Mouse (Mus musculus) lung, embryonic 14.5 days (tissue): ENCODE data around the gene Prpf4b. TPM values are rescaled to one million over a fixed set of nuclear protein-coding genes. Genes with fewer than 3 reads are reported as not detected.
A peak's percentile ranks its signal among the peaks of the same experiment; 100 is the strongest.

ENCODE experiments used
- ATAC-seq: fragments of 200-750 bp; cut with Nextera tagmentation; 2 replicates; pipeline ENCODE4 v1.8.0; 2017; ENCODE audit warnings: mild to moderate bottlenecking, moderate TSS enrichment, moderate library complexity; ENCODE audit not compliant: insufficient read depth
- DNase-seq: peaks from one replicate; pipeline ENCODE4 v3.0.0-alpha.2; 2015
- H3K27ac ChIP-seq: fragments of 300-500 bp; sonication (generic); 2 replicates; pipeline ENCODE4 v1.5.1; 2014; ENCODE audit warnings: low read depth, mild to moderate bottlenecking, moderate library complexity
- H3K27me3 ChIP-seq: fragments of 300-500 bp; sonication (generic); 2 replicates; pipeline ENCODE4 v1.6.1; 2014; ENCODE audit warnings: low read length, control low read depth; ENCODE audit not compliant: insufficient read depth
- H3K36me3 ChIP-seq: fragments of 300-500 bp; sonication (generic); 2 replicates; pipeline ENCODE4 v1.6.1; 2014; ENCODE audit warnings: control low read depth; ENCODE audit not compliant: insufficient read depth
- H3K4me1 ChIP-seq: fragments of 300-500 bp; sonication (generic); 2 replicates; pipeline ENCODE4 v1.6.1; 2014; ENCODE audit warnings: antibody characterized with exemption, control low read depth; ENCODE audit not compliant: insufficient read depth
- H3K4me2 ChIP-seq: fragments of 300-500 bp; sonication (generic); 2 replicates; pipeline ENCODE4 v1.6.1; 2014; ENCODE audit warnings: mild to moderate bottlenecking
- H3K4me3 ChIP-seq: fragments of 300-500 bp; sonication (generic); 2 replicates; pipeline ENCODE4 v1.5.1; 2014; ENCODE audit warnings: low read depth, low read length
- H3K9ac ChIP-seq: fragments of 300-500 bp; sonication (generic); 2 replicates; pipeline ENCODE4 v1.6.1; 2014
- H3K9me3 ChIP-seq: fragments of 300-500 bp; sonication (generic); 2 replicates; pipeline ENCODE4 v1.6.1; 2016; ENCODE audit warnings: low read depth, low read length, control low read depth
- CTCF ChIP-seq: IDR thresholded peaks from 2 replicates; pipeline ENCODE4 v1.5.1; 2016; ENCODE audit warnings: antibody characterized with exemption, low read depth
- WGBS: fragments of 180-500 bp; shearing (Covaris S2); extraction: QIAGEN DNeasy Blood & Tissue Kit; methylation state at CpG from one replicate; pipeline ENCODE4 v1.1.7; 2014; 5-methylcytosine and 5-hydroxymethylcytosine counted together
- polyA plus RNA-seq: library from polyadenylated mRNA; unstranded; fragments of >200 nt; fragmentation: Nextera tagmentation; extraction: Ambion mirVana; gene quantifications from 2 replicates; pipeline ENCODE4 v1.2.1, GENCODE M21; 2014

Prpf4b gene
- polyA plus RNA-seq, result 81.3 and 83.5 TPM in 2 replicates

DNA sequence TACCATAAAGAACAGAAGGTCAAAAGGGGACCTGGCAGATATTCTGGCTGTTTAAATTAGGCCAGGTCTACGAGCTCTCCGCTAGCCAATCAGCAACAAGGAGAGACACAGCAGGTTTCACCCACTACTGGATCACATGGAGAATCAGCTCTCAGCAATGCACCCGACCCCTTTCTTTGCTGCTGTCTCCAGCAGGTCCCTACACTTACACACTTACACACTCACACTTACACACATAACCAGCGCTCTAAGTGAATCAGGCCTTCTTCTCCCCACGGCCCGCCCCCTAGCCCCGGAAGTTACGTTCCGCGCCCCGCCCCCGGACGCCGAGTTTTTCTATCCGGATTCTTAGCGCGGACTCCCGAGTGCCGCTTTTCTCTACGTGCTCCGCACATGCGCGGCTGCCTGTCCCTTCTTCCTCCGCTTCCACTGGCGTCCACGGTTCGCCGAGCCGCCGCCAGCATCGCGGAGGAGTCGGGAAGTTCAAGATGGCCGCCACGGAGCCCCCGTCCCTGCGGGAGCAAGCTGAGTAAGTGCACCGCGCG is at the start of gene Prpf4b:
Prpf4b (plus strand) TSS at position 137 of the 545 bp plus-strand sequence.
- no peaks in the 10 kb centered on the region for H3K9me3 ChIP-seq
- WGBS, result under 1% methylated on average over 40 of the region's 40 CpGs
- H3K9ac ChIP-seq, result peak within 1 kb of the TSS; percentile 98
- ATAC-seq (peak; percentile 71), DNase-seq (peak; percentile 95)
- peaks cover 5% of the 10 kb centered on the region; the same call in 1 of the 2 replicates for H3K36me3 ChIP-seq
- no peak for TF ChIP-seq CTCF
- peak within 1 kb of the TSS; percentile 99 for H3K27ac ChIP-seq
- H3K4me1 ChIP-seq, result peaks cover 3% of the 10 kb centered on the region
- H3K4me3 ChIP-seq, result peak within 1 kb of the TSS; percentile 97
- H3K27me3 ChIP-seq, result no peaks in the 10 kb centered on the region
- peak within 1 kb of the TSS; percentile 89 for H3K4me2 ChIP-seq

- Histone ChIP-seq H3K36me3 (no peaks in the 10 kb centered on the region), H3K4me1 (no peaks in the 10 kb centered on the region), H3K9ac (no peak overlapping the region), H3K9me3 (no peaks in the 10 kb centered on the region), H3K27me3 (no peaks in the 10 kb centered on the region), H3K4me3 (no peak overlapping the region), H3K27ac (no peak overlapping the region), H3K4me2 (no peak overlapping the region)
- DNase-seq, result no peak
- TF ChIP-seq CTCF, result no peak
- no peak for ATAC-seq
- WGBS, result 74% methylated on average over 3 of the region's 3 CpGs
These were observed 48.1 kb upstream of the Prpf4b start for GRCm38 (mm10) chr13:34826760-34827690.

- ATAC-seq (no peak), DNase-seq (no peak)
These were observed 46.9 kb upstream of the Prpf4b start for GRCm38 (mm10) chr13:34827988-34828882.

DNA sequence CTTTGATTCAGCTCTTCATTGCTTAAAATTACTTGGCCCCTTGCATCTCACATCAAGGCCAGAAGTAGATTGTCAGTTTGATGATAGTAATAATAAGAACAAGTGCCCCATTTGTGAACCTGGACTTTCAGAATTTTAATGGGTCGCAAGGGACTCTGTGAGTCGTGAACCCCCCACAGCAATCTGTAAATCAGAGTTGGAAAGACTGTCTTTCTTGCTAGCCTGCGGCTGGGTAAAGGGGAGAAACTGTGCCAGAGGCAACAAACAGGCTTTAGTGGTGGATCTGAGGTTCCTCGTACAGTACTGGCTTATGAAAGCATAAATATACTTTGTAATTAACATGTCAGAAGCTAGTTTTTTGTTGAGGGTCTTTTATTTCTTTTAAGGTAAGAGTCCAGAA is 32.3 kb upstream of the Prpf4b start:
- Histone ChIP-seq H3K27ac (no peak overlapping the region), H3K27me3 (no peaks in the 10 kb centered on the region), H3K4me3 (no peak overlapping the region), H3K36me3 (no peaks in the 10 kb centered on the region), H3K4me2 (no peak overlapping the region), H3K9ac (no peak overlapping the region), H3K4me1 (no peaks in the 10 kb centered on the region), H3K9me3 (no peaks in the 10 kb centered on the region)
- no peak for DNase-seq
- WGBS, result 86% methylated on average over 4 of the region's 4 CpGs
- ATAC-seq, result no peak
- TF ChIP-seq CTCF, result no peak

More at GRCm38 (mm10) chr13:34827988-34828882, 46.9 kb upstream of the Prpf4b start:
- no peaks in the 10 kb centered on the region for H3K9me3 ChIP-seq
- TF ChIP-seq CTCF, result no peak
- H3K36me3 ChIP-seq, result no peaks in the 10 kb centered on the region
- no peak overlapping the region for H3K4me3 ChIP-seq
- 50% methylated on average over 10 of the region's 10 CpGs for WGBS
- no peaks in the 10 kb centered on the region for H3K27me3 ChIP-seq
- H3K27ac ChIP-seq, result no peak overlapping the region
- H3K4me1 ChIP-seq, result no peaks in the 10 kb centered on the region
- H3K9ac ChIP-seq, result no peak overlapping the region
- H3K4me2 ChIP-seq, result no peak overlapping the region

GRCm38 (mm10) chr13:34850759-34851158 is 24.3 kb upstream of the Prpf4b start:
- H3K9me3 ChIP-seq, result peaks cover 18% of the 10 kb centered on the region
- DNase-seq, result no peak
- H3K4me1 ChIP-seq, result no peaks in the 10 kb centered on the region
- no peak for TF ChIP-seq CTCF
- WGBS, result 80% methylated on average over 3 of the region's 3 CpGs
- H3K4me2 ChIP-seq, result no peak overlapping the region
- no peak overlapping the region for H3K9ac ChIP-seq
- no peaks in the 10 kb centered on the region for H3K36me3 ChIP-seq
- H3K27me3 ChIP-seq, result no peaks in the 10 kb centered on the region
- ATAC-seq, result no peak
- H3K4me3 ChIP-seq, result no peak overlapping the region
- H3K27ac ChIP-seq, result no peak overlapping the region

- no peaks in the 10 kb centered on the region for H3K27me3 ChIP-seq
- H3K4me1 ChIP-seq, result no peaks in the 10 kb centered on the region
- no peak overlapping the region for H3K4me2 ChIP-seq
- TF ChIP-seq CTCF, result no peak
- no peak overlapping the region for H3K4me3 ChIP-seq
- H3K9ac ChIP-seq, result no peak overlapping the region
- peaks cover 18% of the 10 kb centered on the region for H3K9me3 ChIP-seq
- no peak overlapping the region for H3K27ac ChIP-seq
- 68% methylated on average over 5 of the region's 5 CpGs for WGBS
- no peaks in the 10 kb centered on the region for H3K36me3 ChIP-seq
- DNase-seq, result no peak
- no peak for ATAC-seq
These were observed 23.8 kb upstream of the Prpf4b start for GRCm38 (mm10) chr13:34851191-34851784.
